Mouse (Mus musculus) limb, embryonic 14.5 days (tissue): ENCODE data around the gene Cep112. TPM values are rescaled to one million over a fixed set of nuclear protein-coding genes. Genes with fewer than 3 reads are reported as not detected.
A peak's percentile ranks its signal among the peaks of the same experiment; 100 is the strongest.

Source experiments
- ATAC-seq: fragments of 200-750 bp; cut with Nextera tagmentation; 2 replicates; pipeline ENCODE4 v1.8.0; 2017; ENCODE audit warnings: low read depth, moderate number of reproducible peaks, moderate TSS enrichment; ENCODE audit not compliant: low FRiP score
- DNase-seq: peaks from one replicate; pipeline ENCODE4 v3.0.0-alpha.2; 2015; ENCODE audit warnings: low spot score
- H3K27ac ChIP-seq: fragments of 300-500 bp; sonication (generic); replicated peaks from 2 replicates; pipeline ENCODE4 v1.5.1; 2014; ENCODE audit warnings: low read depth, mild to moderate bottlenecking, low read length, moderate library complexity, mixed read lengths
- H3K27me3 ChIP-seq: fragments of 300-500 bp; sonication (generic); 2 replicates; pipeline ENCODE4 v1.6.1; 2014; ENCODE audit warnings: low read length, mixed read lengths; ENCODE audit not compliant: control insufficient read depth, insufficient read depth
- H3K36me3 ChIP-seq: fragments of 300-500 bp; sonication (generic); 2 replicates; pipeline ENCODE4 v1.6.1; 2014; ENCODE audit warnings: mild to moderate bottlenecking, low read length, moderate library complexity, mixed read lengths; ENCODE audit not compliant: control insufficient read depth, insufficient read depth
- H3K4me1 ChIP-seq: fragments of 300-500 bp; sonication (generic); 2 replicates; pipeline ENCODE4 v1.6.1; 2014; ENCODE audit warnings: antibody characterized with exemption, low read length, mixed read lengths; ENCODE audit not compliant: control insufficient read depth, insufficient read depth
- H3K4me2 ChIP-seq: fragments of 300-500 bp; sonication (generic); replicated peaks from 2 replicates; pipeline ENCODE4 v1.6.1; 2014; ENCODE audit warnings: low read depth, mild to moderate bottlenecking, low read length, moderate library complexity; ENCODE audit not compliant: severe bottlenecking
- H3K4me3 ChIP-seq: fragments of 300-500 bp; sonication (generic); replicated peaks from 2 replicates; pipeline ENCODE4 v1.5.1; 2014; ENCODE audit warnings: low read length
- H3K9ac ChIP-seq: fragments of 300-500 bp; sonication (generic); 2 replicates; pipeline ENCODE4 v1.6.1; 2014; ENCODE audit warnings: mild to moderate bottlenecking, low read depth, low read length, moderate library complexity; ENCODE audit not compliant: severe bottlenecking
- H3K9me3 ChIP-seq: fragments of 300-500 bp; sonication (generic); 2 replicates; pipeline ENCODE4 v1.6.1; 2016; ENCODE audit warnings: low read length; ENCODE audit not compliant: control insufficient read depth
- POLR2A ChIP-seq: fragments of 200-500 bp; IDR thresholded peaks from 2 replicates; pipeline ENCODE4 v1.8.0; 2012; ENCODE audit warnings: inconsistent platforms, mild to moderate bottlenecking, moderate library complexity, borderline replicate concordance; ENCODE audit not compliant: insufficient read depth, insufficient read length; ENCODE audit errors: extremely low read depth
- WGBS: fragments of 180-500 bp; shearing (Covaris S2); extraction: QIAGEN DNeasy Blood & Tissue Kit; methylation state at CpG from one replicate; pipeline ENCODE4 v1.1.7; 2014; 5-methylcytosine and 5-hydroxymethylcytosine counted together
- polyA plus RNA-seq, 2 experiments: library from polyadenylated mRNA; depleted of rRNA in 1 of 2; stranded (reverse) in 1 of 2; unstranded in 1 of 2; fragments of >200 nt; fragmentation: Nextera tagmentation in 1 of 2; extraction: Ambion mirVana in 1 of 2; gene quantifications; 2 replicates each; pipeline versions ENCODE4 v1.2.1 to v1.2.3; 2012 to 2014

Gene Cep112
- polyA plus RNA-seq, 2 experiments: 9.0 to 17.3 TPM

DNA sequence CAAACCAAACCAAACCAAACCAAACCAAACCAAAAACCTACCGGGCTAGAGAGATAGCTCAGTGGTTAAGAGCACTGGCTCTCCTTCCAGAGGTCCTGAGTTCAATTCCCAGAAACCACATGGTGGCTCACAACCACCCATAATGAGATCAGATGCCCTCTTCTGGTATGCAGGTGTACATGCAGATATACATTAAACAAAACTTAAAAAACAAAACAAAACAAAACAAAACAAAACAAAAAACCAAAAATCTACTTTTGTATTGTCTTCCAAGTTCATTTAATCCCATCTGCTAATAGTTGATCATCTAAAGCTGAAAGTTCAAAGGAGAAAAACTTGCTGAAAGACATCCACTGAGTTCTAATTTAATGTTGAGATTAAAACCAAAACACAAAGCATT, 8.6 kb upstream of the Cep112 start:
- Histone ChIP-seq H3K9ac (no peak overlapping the region), H3K27me3 (no peaks in the 10 kb centered on the region), H3K4me1 (peaks cover 3% of the 10 kb centered on the region; the same call in 1 of the 2 replicates), H3K9me3 (no peaks in the 10 kb centered on the region), H3K27ac (no peak overlapping the region), H3K36me3 (no peaks in the 10 kb centered on the region), H3K4me3 (no peak overlapping the region), H3K4me2 (no peak overlapping the region)
- no peak for ATAC-seq
- no peak for DNase-seq
- 91% methylated on average over 1 of the region's 1 CpGs for WGBS
- TF ChIP-seq POLR2A: no peak

DNA sequence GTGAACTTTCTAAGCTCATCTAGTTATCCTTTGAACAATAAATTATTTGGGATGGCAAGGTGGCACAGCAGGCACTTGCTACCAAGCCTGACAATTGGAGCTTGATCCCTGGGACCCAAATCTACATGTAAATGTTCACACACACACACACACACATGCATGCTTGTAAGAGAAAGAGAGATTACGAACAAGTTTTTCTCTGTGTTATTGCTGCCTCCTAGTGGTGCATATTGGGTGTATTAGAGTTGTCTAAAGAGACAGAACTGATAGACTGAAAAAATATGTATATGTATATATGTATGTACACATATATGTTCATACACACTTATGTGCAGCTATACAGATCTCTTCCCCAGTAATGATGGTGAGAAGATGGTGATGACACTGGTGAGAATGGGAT, 6.5 kb upstream of the Cep112 start:
- H3K9me3 ChIP-seq: no peaks in the 10 kb centered on the region
- no peak overlapping the region for H3K4me3 ChIP-seq
- no peak overlapping the region for H3K27ac ChIP-seq
- no peak for TF ChIP-seq POLR2A
- H3K9ac ChIP-seq: no peak overlapping the region
- WGBS: 38% methylated on average over 1 of the region's 1 CpGs
- H3K4me2 ChIP-seq: no peak overlapping the region
- H3K4me1 ChIP-seq: peaks cover 3% of the 10 kb centered on the region; the same call in 1 of the 2 replicates
- no peaks in the 10 kb centered on the region for H3K27me3 ChIP-seq
- ATAC-seq: no peak
- DNase-seq: peak; percentile 80
- H3K36me3 ChIP-seq: no peaks in the 10 kb centered on the region

DNA sequence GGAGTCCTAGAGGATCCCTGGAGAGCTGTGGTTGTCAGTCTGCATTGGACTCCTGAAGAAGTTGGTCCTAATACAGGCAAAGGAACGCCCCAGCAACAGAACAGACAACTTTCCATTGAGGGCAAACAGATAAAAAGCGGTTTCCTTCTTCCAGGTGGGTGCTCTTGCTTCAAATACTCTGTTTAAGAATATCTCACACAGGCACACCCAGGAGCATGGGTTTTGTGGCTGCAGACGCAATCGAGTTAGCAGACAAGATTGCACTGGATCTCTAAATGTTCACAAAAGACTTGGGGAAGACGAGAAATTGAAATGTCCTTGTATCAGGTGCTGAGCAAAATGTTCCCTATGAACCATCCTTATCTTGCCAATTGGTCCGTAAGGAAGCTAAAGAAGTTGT, 5.8 kb upstream of the Cep112 start:
- ATAC-seq: no peak
- H3K9me3 ChIP-seq: no peaks in the 10 kb centered on the region
- H3K27me3 ChIP-seq: no peaks in the 10 kb centered on the region
- TF ChIP-seq POLR2A: no peak
- H3K4me1 ChIP-seq: peaks cover 5% of the 10 kb centered on the region; the same call in 1 of the 2 replicates
- H3K4me3 ChIP-seq: no peak overlapping the region
- no peak overlapping the region for H3K4me2 ChIP-seq
- no peak overlapping the region for H3K27ac ChIP-seq
- H3K9ac ChIP-seq: no peak overlapping the region
- 89% methylated on average over 6 of the region's 6 CpGs for WGBS
- no peak for DNase-seq
- no peaks in the 10 kb centered on the region for H3K36me3 ChIP-seq

DNA sequence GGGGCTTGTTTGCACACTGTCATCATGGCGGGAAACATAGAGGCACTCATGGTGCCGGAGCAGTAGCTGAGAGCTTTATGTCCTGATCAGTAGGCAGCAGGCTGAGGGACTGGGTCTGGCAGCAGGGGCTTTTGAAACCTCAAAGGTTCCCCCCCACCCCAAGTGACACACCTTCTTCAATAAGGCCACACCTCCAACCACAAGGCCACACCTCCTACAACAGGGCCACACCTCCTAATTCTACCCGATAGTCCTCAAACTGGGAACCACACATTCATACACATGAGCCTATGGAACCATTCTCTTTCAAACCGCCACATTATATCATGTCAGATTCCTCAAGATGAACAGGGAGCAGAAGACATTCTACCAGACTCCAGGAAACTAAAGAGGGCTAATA, 4.2 kb upstream of the Cep112 start:
- no peak overlapping the region for H3K9ac ChIP-seq
- H3K27ac ChIP-seq: no peak overlapping the region
- peaks cover 5% of the 10 kb centered on the region; the same call in 1 of the 2 replicates for H3K4me1 ChIP-seq
- ATAC-seq (no peak), DNase-seq (no peak)
- H3K4me2 ChIP-seq: no peak overlapping the region
- H3K27me3 ChIP-seq: no peaks in the 10 kb centered on the region
- no peaks in the 10 kb centered on the region for H3K9me3 ChIP-seq
- H3K4me3 ChIP-seq: no peak overlapping the region
- no peak for TF ChIP-seq POLR2A
- 69% methylated on average over 4 of the region's 4 CpGs for WGBS
- no peaks in the 10 kb centered on the region for H3K36me3 ChIP-seq

DNA sequence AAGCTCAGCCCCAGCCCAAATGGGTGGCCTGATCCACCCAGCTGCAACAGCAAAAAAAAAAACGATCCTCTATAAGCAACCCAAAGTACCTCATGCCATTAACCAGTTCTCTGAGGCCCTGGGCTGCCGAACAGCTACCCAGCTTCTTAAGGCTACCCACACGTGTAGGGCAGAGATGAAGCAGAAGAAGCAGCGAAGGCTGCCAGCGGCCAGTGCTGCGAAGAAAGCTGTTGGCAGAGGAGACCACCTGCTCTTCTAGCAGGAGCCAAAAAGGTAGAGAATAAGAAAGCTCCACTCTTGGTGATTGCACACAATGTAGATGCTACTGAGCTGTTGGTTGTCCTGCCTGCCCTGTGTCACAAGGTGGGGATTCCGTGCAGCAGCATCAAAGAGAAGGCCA, 1.8 kb upstream of the Cep112 start:
- 66% methylated on average over 7 of the region's 7 CpGs for WGBS

DNA sequence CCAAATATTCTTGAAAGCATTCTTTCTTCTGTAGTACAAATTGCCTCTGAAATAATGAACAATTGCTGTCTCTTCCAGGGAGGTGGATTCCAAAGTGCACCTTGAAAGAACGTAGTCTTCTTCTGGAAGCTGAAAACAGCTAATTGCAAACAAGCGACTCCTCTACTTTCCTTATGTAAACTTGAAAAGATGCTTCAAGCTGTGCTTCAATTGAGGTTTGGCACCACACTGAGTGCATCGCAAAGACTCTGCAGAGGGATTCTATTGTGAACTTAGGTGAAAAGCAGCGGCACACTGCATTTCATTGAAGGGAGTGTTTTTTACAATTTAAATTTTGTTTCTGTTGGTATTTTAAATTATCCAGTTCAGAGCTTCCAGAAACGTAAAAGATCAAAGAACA, 881 bp upstream of the Cep112 start:
- TF ChIP-seq POLR2A: no peak
- H3K36me3 ChIP-seq: no peaks in the 10 kb centered on the region
- peaks cover 5% of the 10 kb centered on the region; the same call in 1 of the 2 replicates for H3K4me1 ChIP-seq
- H3K27ac ChIP-seq: no peak overlapping the region
- peak overlapping the region; percentile 77 for H3K4me3 ChIP-seq
- H3K4me2 ChIP-seq: peak overlapping the region; percentile 69
- no peak overlapping the region for H3K9ac ChIP-seq
- no peaks in the 10 kb centered on the region for H3K27me3 ChIP-seq
- DNase-seq (no peak), ATAC-seq (no peak)
- 10% methylated on average over 5 of the region's 5 CpGs for WGBS
- no peaks in the 10 kb centered on the region for H3K9me3 ChIP-seq

More for the DNA sequence above, 1.8 kb upstream of the Cep112 start:
- H3K4me1 ChIP-seq: peaks cover 5% of the 10 kb centered on the region; the same call in 1 of the 2 replicates
- no peak for DNase-seq
- H3K4me3 ChIP-seq: no peak overlapping the region
- H3K4me2 ChIP-seq: no peak overlapping the region
- H3K27me3 ChIP-seq: no peaks in the 10 kb centered on the region
- no peaks in the 10 kb centered on the region for H3K36me3 ChIP-seq
- no peak overlapping the region for H3K27ac ChIP-seq
- no peak for ATAC-seq
- TF ChIP-seq POLR2A: no peak
- no peaks in the 10 kb centered on the region for H3K9me3 ChIP-seq
- no peak overlapping the region for H3K9ac ChIP-seq
